Mouse (Mus musculus): ENCODE data around the gene Tmem14a.

- TF ChIP-seq CTCF (IDR thresholded peaks at IDR 0.05; ENCODE audit: extremely low read depth, insufficient read depth, insufficient read length, insufficient replicate concordance) (no peak), POLR2A (IDR thresholded peaks at IDR 0.05; ENCODE audit: low read depth, low read length) (no peak)
Observed at GRCm38 (mm10) chr1:21241096-21241495, 22.7 kb downstream of the Tmem14a start.
